In the genomic region with DNA sequence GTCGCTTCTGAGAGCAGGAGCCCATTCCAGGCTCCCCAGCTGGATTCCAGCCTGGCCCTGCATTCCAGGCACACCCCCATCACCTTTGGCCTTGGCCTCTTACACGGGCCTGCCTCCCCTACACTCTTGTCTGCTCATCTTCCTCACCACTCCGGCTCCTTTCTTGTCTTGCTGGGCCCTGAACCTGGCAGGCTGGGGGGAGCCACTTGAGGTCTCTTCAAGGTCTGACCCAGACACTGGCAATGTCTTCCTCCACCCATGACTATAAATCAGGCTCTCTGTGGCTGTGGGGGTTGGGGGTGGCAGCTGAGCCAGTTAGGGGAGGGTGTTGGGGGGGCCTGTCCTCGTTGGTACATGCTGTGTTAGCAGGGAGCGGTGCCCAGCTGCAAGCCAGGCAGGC, we compare ENCODE assay signal across 15 mouse cellular contexts. TPM values are rescaled to one million over a fixed set of nuclear protein-coding genes. Genes with fewer than 3 reads are reported as not detected.
DNase-seq lines count a peak whose midpoint lies in the region; ATAC-seq and TF ChIP-seq lines count a peak whose summit lies in the region.
"Had no signal": no experiment of that assay in that cellular context is flagged by ENCODE, and none has a peak within 500 bp of the region (broad histone marks: within the 10 kb centered on the region; RNA-seq: fewer than 3 reads in every experiment).

No protein-coding gene starts in this region.

- ATAC-seq in hindbrain, embryonic 16.5 days, result no peak
- ATAC-seq in intestine, embryonic 16.5 days, result no peak
- ATAC-seq in forebrain, embryonic 16.5 days, result no peak

- H3K4me3 ChIP-seq in hindbrain, embryonic 10.5 days, result no peak overlapping the region
- no peak overlapping the region for H3K4me3 ChIP-seq in hindbrain, embryonic 16.5 days (ENCODE audit: low read length)
- H3K4me3 ChIP-seq in E14TG2a.4 (replicated peaks; ENCODE audit: low read length), result peak overlapping the region; percentile 54
- H3K4me3 ChIP-seq in ES-E14 (ENCODE audit: insufficient read depth in 1 of 2, low read depth in 1 of 2, low read length in 2 of 2, poor library complexity in 1 of 2, severe bottlenecking in 1 of 2), result no peak overlapping the region; a peak in 1 of 4 replicates
- H3K4me3 ChIP-seq in intestine, embryonic 16.5 days (ENCODE audit: low read length), result no peak overlapping the region
- no peak overlapping the region for H3K4me3 ChIP-seq in forebrain, embryonic 16.5 days (replicated peaks; ENCODE audit: low read length)
- H3K4me3 ChIP-seq: forebrain, embryonic 12.5 days had no signal

- H3K27me3 ChIP-seq in hindbrain, embryonic 10.5 days (ENCODE audit: insufficient read depth, poor library complexity, severe bottlenecking), result no peaks in the 10 kb centered on the region
- H3K27me3 ChIP-seq in hindbrain, embryonic 16.5 days (replicated peaks; ENCODE audit: control insufficient read depth, insufficient read depth, low read length), result no peaks in the 10 kb centered on the region
- no peaks in the 10 kb centered on the region for H3K27me3 ChIP-seq in E14TG2a.4 (ENCODE audit: insufficient read depth, low read length)
- no peaks in the 10 kb centered on the region for H3K27me3 ChIP-seq in intestine, embryonic 16.5 days (replicated peaks; ENCODE audit: control insufficient read depth, insufficient read depth, low read length)
- H3K27me3 ChIP-seq in forebrain, embryonic 16.5 days (replicated peaks; ENCODE audit: control insufficient read depth, insufficient read depth, low read length), result no peaks in the 10 kb centered on the region
- H3K27me3 ChIP-seq: forebrain, embryonic 12.5 days had no signal

- in situ Hi-C loops in ES-E14 (cut with MboI; ENCODE audit: low sequenced_read_pairs in 2 of 2, unreplicated experiment in 2 of 2), result no loop called here

- DNase-seq in hindbrain, embryonic 10.5 days (ENCODE audit: low spot score), result no peak
- no peak for DNase-seq in ES-E14 (ENCODE audit: low read depth, low spot score)
- no peak for DNase-seq in yolk sac, embryonic 10.5 days (ENCODE audit: low spot score)
- no peak for DNase-seq in kidney, postnatal 14 days
- DNase-seq: cerebellum, adult 11-12 months; kidney, adult 2 months; liver; lung, postnatal 14 days; thymus, postnatal 36 days had no signal

- H3K4me1 ChIP-seq in hindbrain, embryonic 10.5 days (replicated peaks), result peaks cover 39% of the 10 kb centered on the region
- peaks cover 4% of the 10 kb centered on the region for H3K4me1 ChIP-seq in hindbrain, embryonic 16.5 days (ENCODE audit: control insufficient read depth, insufficient read depth, low read depth, low read length)
- H3K4me1 ChIP-seq in E14TG2a.4 (replicated peaks; ENCODE audit: low read depth, low read length) (peaks cover 93% of the 10 kb centered on the region), ES-E14 (ENCODE audit: control insufficient read depth in 2 of 2, insufficient read depth in 2 of 2, low read length in 2 of 2, poor library complexity in 1 of 2) (peaks cover 15 to 40% of the 10 kb centered on the region in 2 experiments; a peak in 3 of 4 replicates)
- H3K4me1 ChIP-seq in intestine, embryonic 16.5 days (ENCODE audit: control insufficient read depth, insufficient read depth, low read length), result peaks cover 25% of the 10 kb centered on the region
- no peaks in the 10 kb centered on the region; the same call in 1 of the 2 replicates for H3K4me1 ChIP-seq in forebrain, embryonic 16.5 days (replicated peaks; ENCODE audit: control insufficient read depth, insufficient read depth, low read length)

- H3K9me3 ChIP-seq in hindbrain, embryonic 10.5 days, result no peaks in the 10 kb centered on the region
- no peaks in the 10 kb centered on the region for H3K9me3 ChIP-seq in hindbrain, embryonic 16.5 days (ENCODE audit: control insufficient read depth, low read length)
- H3K9me3 ChIP-seq in E14TG2a.4 (ENCODE audit: low read length) (no peaks in the 10 kb centered on the region), ES-E14 (ENCODE audit: control insufficient read depth, insufficient read depth, low read depth, low read length) (no peaks in the 10 kb centered on the region)
- no peaks in the 10 kb centered on the region for H3K9me3 ChIP-seq in intestine, embryonic 16.5 days (ENCODE audit: control insufficient read depth, low read length)
- no peaks in the 10 kb centered on the region for H3K9me3 ChIP-seq in forebrain, embryonic 16.5 days (ENCODE audit: control insufficient read depth, low read length)
- H3K9me3 ChIP-seq: forebrain, embryonic 12.5 days had no signal

- no peak overlapping the region for H3K9ac ChIP-seq in hindbrain, embryonic 16.5 days (ENCODE audit: low read depth, low read length)
- H3K9ac ChIP-seq in ES-E14 (ENCODE audit: insufficient read depth, low read depth, low read length, poor library complexity, severe bottlenecking), result peak overlapping the region; percentile 28; the same call in 1 of the 2 replicates
- H3K9ac ChIP-seq in intestine, embryonic 16.5 days (ENCODE audit: low read depth, low read length), result 0 out of 2 replicates have a peak overlapping the region, but pooled peaks have one; percentile 0
- no peak overlapping the region for H3K9ac ChIP-seq in forebrain, embryonic 16.5 days (replicated peaks; ENCODE audit: low read depth, low read length)
- H3K9ac ChIP-seq: forebrain, embryonic 12.5 days had no signal

- H3K4me2 ChIP-seq in hindbrain, embryonic 16.5 days (ENCODE audit: low read length), result no peak overlapping the region
- no peak overlapping the region for H3K4me2 ChIP-seq in intestine, embryonic 16.5 days (ENCODE audit: low read depth, low read length)
- no peak overlapping the region for H3K4me2 ChIP-seq in forebrain, embryonic 16.5 days (ENCODE audit: low read length)
- H3K4me2 ChIP-seq: forebrain, embryonic 12.5 days had no signal

- no peak for TF ChIP-seq CTCF in E14TG2a.4 (conservative IDR thresholded peaks at IDR 0.05; ENCODE audit: low read length)

- H3K36me3 ChIP-seq in hindbrain, embryonic 10.5 days, result peaks cover 9% of the 10 kb centered on the region
- H3K36me3 ChIP-seq in hindbrain, embryonic 16.5 days (ENCODE audit: control insufficient read depth, insufficient read depth, low read length), result peaks cover 6% of the 10 kb centered on the region; the same call in 1 of the 2 replicates
- H3K36me3 ChIP-seq in E14TG2a.4 (ENCODE audit: insufficient read depth, low read length) (peaks cover 19% of the 10 kb centered on the region), ES-E14 (ENCODE audit: control insufficient read depth, insufficient read depth, low read length, poor library complexity, severe bottlenecking) (peaks cover 7% of the 10 kb centered on the region)
- H3K36me3 ChIP-seq in intestine, embryonic 16.5 days (ENCODE audit: control insufficient read depth, insufficient read depth, low read length), result no peaks in the 10 kb centered on the region
- H3K36me3 ChIP-seq in forebrain, embryonic 16.5 days (ENCODE audit: control insufficient read depth, insufficient read depth), result no peaks in the 10 kb centered on the region
- H3K36me3 ChIP-seq: G1E had no signal

- WGBS in hindbrain, embryonic 10.5 days, result 48% methylated on average over 5 of the region's 5 CpGs
- WGBS in hindbrain, embryonic 16.5 days, result 55% methylated on average over 5 of the region's 5 CpGs
- WGBS in intestine, embryonic 16.5 days, result 40% methylated on average over 5 of the region's 5 CpGs
- WGBS in forebrain, embryonic 16.5 days, result 68% methylated on average over 5 of the region's 5 CpGs

- H3K27ac ChIP-seq in hindbrain, embryonic 10.5 days, result peak overlapping the region; percentile 86
- no peak overlapping the region for H3K27ac ChIP-seq in hindbrain, embryonic 16.5 days (ENCODE audit: low read depth, low read length)
- H3K27ac ChIP-seq in ES-E14 (ENCODE audit: insufficient read depth, low read depth, low read length, poor library complexity, severe bottlenecking), result peak overlapping the region; percentile 93; the same call in 1 of the 2 replicates
- H3K27ac ChIP-seq in intestine, embryonic 16.5 days (ENCODE audit: low read length), result peak overlapping the region; percentile 46; the same call in 1 of the 2 replicates
- H3K27ac ChIP-seq in forebrain, embryonic 16.5 days (ENCODE audit: low read length), result no peak overlapping the region

TF ChIP-seq in ES-E14, 5 proteins besides CTCF, POLR2A, EP300 and RAD21 (continues in another document):
- TF ChIP-seq MAFK (IDR thresholded peaks at IDR 0.05; ENCODE audit: insufficient read depth, low read depth, low read length), result no peak
- no peak for TF ChIP-seq ZC3H11A (IDR thresholded peaks at IDR 0.05; ENCODE audit: borderline replicate concordance, low read depth, low read length)
- TF ChIP-seq CHD2 (IDR thresholded peaks at IDR 0.05; ENCODE audit: low read depth, low read length), result no peak
- TF ChIP-seq ZNF384 (IDR thresholded peaks at IDR 0.05; ENCODE audit: low read depth, low read length), result no peak

RNA-seq across cellular contexts. Expression of gene Atg101, which starts 5.5 kb away (rescaled TPM):
- 79.0 and 82.1 TPM in 2 replicates for polyA plus RNA-seq in hindbrain, embryonic 10.5 days (2016; fragmentation: Nextera tagmentation; extraction: Ambion mirVana)
- 79.6 and 81.3 TPM in 2 replicates for polyA plus RNA-seq in hindbrain, embryonic 16.5 days (2015; fragmentation: Nextera tagmentation; extraction: Ambion mirVana)
- total RNA-seq in ES-E14 (2012; rRNA removed), result 116 and 119 TPM in 2 replicates
- 58.3 and 67.1 TPM in 2 replicates for polyA plus RNA-seq in intestine, embryonic 16.5 days (2015; fragmentation: Nextera tagmentation; extraction: Ambion mirVana)
- polyA plus RNA-seq in forebrain, embryonic 16.5 days (2015; fragmentation: Nextera tagmentation; extraction: Ambion mirVana), result 87.4 and 92.4 TPM in 2 replicates

RNA-seq across cellular contexts. Expression of gene 6030408B16Rik, which starts 14.4 kb away (rescaled TPM):
- polyA plus RNA-seq in hindbrain, embryonic 10.5 days (2016; fragmentation: Nextera tagmentation; extraction: Ambion mirVana), result 0.27 and 0.39 TPM in 2 replicates
- polyA plus RNA-seq in hindbrain, embryonic 16.5 days (2015; fragmentation: Nextera tagmentation; extraction: Ambion mirVana), result 0.13 and 0.21 TPM in 2 replicates
- total RNA-seq in ES-E14 (2012; rRNA removed), result 0.22 and 0.32 TPM in 2 replicates
- polyA plus RNA-seq in intestine, embryonic 16.5 days (2015; fragmentation: Nextera tagmentation; extraction: Ambion mirVana), result 3.6 and 4.4 TPM in 2 replicates
- 0.29 and 0.30 TPM in 2 replicates for polyA plus RNA-seq in forebrain, embryonic 16.5 days (2015; fragmentation: Nextera tagmentation; extraction: Ambion mirVana)
- total RNA-seq: G1E had no signal
- polyA plus RNA-seq: G1E had no signal

RNA-seq across cellular contexts. Expression of gene Nr4a1, which starts 24.5 kb away (rescaled TPM):
- 4.8 and 5.1 TPM in 2 replicates for polyA plus RNA-seq in hindbrain, embryonic 10.5 days (2016; fragmentation: Nextera tagmentation; extraction: Ambion mirVana)
- polyA plus RNA-seq in hindbrain, embryonic 16.5 days (2015; fragmentation: Nextera tagmentation; extraction: Ambion mirVana), result 6.8 and 7.2 TPM in 2 replicates
- total RNA-seq in ES-E14 (2012; rRNA removed), result 8.5 and 12.1 TPM in 2 replicates
- 8.6 and 10.0 TPM in 2 replicates for polyA plus RNA-seq in intestine, embryonic 16.5 days (2015; fragmentation: Nextera tagmentation; extraction: Ambion mirVana)
- polyA plus RNA-seq in forebrain, embryonic 16.5 days (2015; fragmentation: Nextera tagmentation; extraction: Ambion mirVana), result 4.5 TPM in 2 replicates
- total RNA-seq: G1E had no signal

RNA-seq across cellular contexts. Expression of gene Grasp, which starts 54.6 kb away (rescaled TPM):
- polyA plus RNA-seq in hindbrain, embryonic 10.5 days (2016; fragmentation: Nextera tagmentation; extraction: Ambion mirVana), result 5.5 and 5.8 TPM in 2 replicates
- 1.1 and 1.7 TPM in 2 replicates for polyA plus RNA-seq in hindbrain, embryonic 16.5 days (2015; fragmentation: Nextera tagmentation; extraction: Ambion mirVana)
- total RNA-seq in ES-E14 (2012; rRNA removed), result 10.8 and 12.9 TPM in 2 replicates
- polyA plus RNA-seq in intestine, embryonic 16.5 days (2015; fragmentation: Nextera tagmentation; extraction: Ambion mirVana), result 2.3 and 2.8 TPM in 2 replicates
- polyA plus RNA-seq in forebrain, embryonic 16.5 days (2015; fragmentation: Nextera tagmentation; extraction: Ambion mirVana), result 1.3 and 1.8 TPM in 2 replicates

Comparison
In these comparisons a context has a peak if more than half of its experiments do, and no peak if none do; other contexts are left out.
1. H3K27ac ChIP-seq: peak in hindbrain, embryonic 10.5 days (single experiment), ES-E14 (single experiment) and intestine, embryonic 16.5 days (single experiment); none in hindbrain, embryonic 16.5 days (single experiment) and forebrain, embryonic 16.5 days (single experiment).
2. H3K9ac ChIP-seq: peak in ES-E14 (single experiment) and intestine, embryonic 16.5 days (single experiment); none in hindbrain, embryonic 16.5 days (single experiment) and forebrain, embryonic 16.5 days (single experiment).